Mouse (Mus musculus): ENCODE measurements around the gene Rpl37.

- TF ChIP-seq POLR2A (IDR thresholded peaks at IDR 0.05; ENCODE audit: control insufficient read depth, extremely low read depth, insufficient read depth, low read length, poor library complexity) (no peak), CTCF (IDR thresholded peaks at IDR 0.05; ENCODE audit: borderline replicate concordance, control insufficient read depth, extremely low read depth, insufficient read depth, low read length, poor library complexity) (no peak)
Observed at GRCm38 (mm10) chr15:5081235-5081634, 35.2 kb upstream of the Rpl37 start.

Data from thymus, adult 2 months (tissue).